Mouse (Mus musculus): ENCODE measurements around the gene Hras. TPM values are rescaled to one million over a fixed set of nuclear protein-coding genes. Genes with fewer than 3 reads are reported as not detected.
A peak's percentile ranks its signal among the peaks of the same experiment; 100 is the strongest.

Hras gene
- polyA plus RNA-seq, 2 experiments, result 66.8 to 84.4 TPM

- DNase-seq (ENCODE audit: low read depth in 3 of 3, low spot score in 3 of 3) (peak; percentile 70 to 82 (median 74)), ATAC-seq (ENCODE audit: insufficient read depth) (peak; percentile 89)
- TF ChIP-seq EP300 (IDR thresholded peaks at IDR 0.05; ENCODE audit: low read depth) (no peak), CTCF (IDR thresholded peaks at IDR 0.05; ENCODE audit: low read depth) (no peak; the same call in 1 of the 2 replicates)
- H3K27ac ChIP-seq, result peak within 1 kb of the TSS; percentile 28
- 2% methylated on average over 55 of the region's 55 CpGs for WGBS (ENCODE audit: insufficient replicate concordance)
- H3K9me3 ChIP-seq (ENCODE audit: control insufficient read depth, low read length), result no peaks in the 10 kb centered on the region
- peaks cover 37 to 43% of the 10 kb centered on the region in 2 experiments for H3K4me1 ChIP-seq (replicated peaks; ENCODE audit: control insufficient read depth in 2 of 2, insufficient read depth in 2 of 2, low read length in 1 of 2)
- peak within 1 kb of the TSS; percentile 65 for H3K9ac ChIP-seq (replicated peaks)
- H3K36me3 ChIP-seq (replicated peaks; ENCODE audit: control insufficient read depth, insufficient read depth, low read depth), result no peaks in the 10 kb centered on the region
- H3K4me2 ChIP-seq (ENCODE audit: low read depth), result peak within 1 kb of the TSS; percentile 79
- H3K27me3 ChIP-seq (ENCODE audit: control insufficient read depth, insufficient read depth, low read length), result no peaks in the 10 kb centered on the region
- peak within 1 kb of the TSS; percentile 58 to 73 for H3K4me3 ChIP-seq (ENCODE audit: insufficient read depth in 1 of 2, low read depth in 2 of 2, low read length in 2 of 2)
Measured at GRCm38 (mm10) chr7:141172116-141173006, 21.4 kb downstream of the Hras start, which contains the start of gene Rnh1. TSS of gene Rnh1 (minus strand) at chr7:141172857.

DNA sequence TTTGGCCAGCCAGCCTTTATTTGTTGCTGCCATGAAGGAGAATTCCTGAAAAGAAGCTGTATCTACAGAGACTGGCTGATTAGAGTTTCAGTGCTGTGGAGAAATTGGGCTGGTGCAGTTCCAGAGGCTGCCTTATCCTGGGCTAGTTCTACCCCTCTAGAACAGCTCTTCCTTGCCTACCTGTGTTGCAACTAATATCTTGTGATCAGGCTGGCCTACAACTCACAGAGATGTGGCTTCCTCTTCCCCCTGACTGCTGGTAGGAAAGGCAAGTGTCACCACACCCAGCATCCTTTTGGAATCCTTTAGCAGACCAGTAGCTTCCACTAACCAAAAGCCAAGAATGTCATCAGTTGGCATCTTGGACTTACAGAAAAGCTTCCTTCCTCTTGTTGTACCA, 23.9 kb downstream of the Hras start:
- no peaks in the 10 kb centered on the region for H3K36me3 ChIP-seq (replicated peaks; ENCODE audit: control insufficient read depth, insufficient read depth, low read depth)
- no peaks in the 10 kb centered on the region for H3K9me3 ChIP-seq (ENCODE audit: control insufficient read depth, low read length)
- DNase-seq (ENCODE audit: low read depth in 3 of 3, low spot score in 3 of 3) (no peak), ATAC-seq (ENCODE audit: insufficient read depth) (no peak)
- H3K27ac ChIP-seq, result no peak overlapping the region; the same call in none of the 2 replicates
- TF ChIP-seq EP300 (IDR thresholded peaks at IDR 0.05; ENCODE audit: low read depth) (no peak), CTCF (IDR thresholded peaks at IDR 0.05; ENCODE audit: low read depth) (no peak)
- peaks cover 40 to 46% of the 10 kb centered on the region in 2 experiments for H3K4me1 ChIP-seq (replicated peaks; ENCODE audit: control insufficient read depth in 2 of 2, insufficient read depth in 2 of 2, low read length in 1 of 2)
- H3K4me2 ChIP-seq (ENCODE audit: low read depth), result no peak overlapping the region
- no peaks in the 10 kb centered on the region for H3K27me3 ChIP-seq (ENCODE audit: control insufficient read depth, insufficient read depth, low read length)
- no peak overlapping the region for H3K9ac ChIP-seq (replicated peaks)
- no peak overlapping the region for H3K4me3 ChIP-seq (ENCODE audit: insufficient read depth in 1 of 2, low read depth in 2 of 2, low read length in 2 of 2)

DNA sequence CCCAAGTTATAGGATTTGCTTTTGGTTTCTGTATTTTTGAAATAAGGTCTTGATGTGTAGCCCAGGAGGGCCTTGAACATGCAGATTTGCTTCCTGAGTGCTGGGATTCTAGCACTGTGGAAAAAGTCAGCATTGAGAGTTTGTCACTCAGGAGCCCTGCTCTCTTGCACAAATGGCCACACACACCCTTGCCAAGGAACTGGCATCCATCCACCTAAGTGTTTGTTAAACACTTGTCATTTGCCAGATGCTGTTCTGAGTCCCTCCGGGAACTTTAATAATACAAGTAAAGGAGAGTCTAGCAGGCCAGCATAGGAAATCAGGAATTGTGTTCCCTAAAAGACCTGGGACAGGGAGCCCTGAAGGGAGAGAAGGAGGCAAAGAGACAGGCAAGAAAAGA, 24.5 kb downstream of the Hras start:
- no peak for ATAC-seq (ENCODE audit: insufficient read depth)
- Histone ChIP-seq H3K27ac (no peak overlapping the region), H3K27me3 (ENCODE audit: control insufficient read depth, insufficient read depth, low read length) (no peaks in the 10 kb centered on the region), H3K4me1 (replicated peaks; ENCODE audit: control insufficient read depth in 2 of 2, insufficient read depth in 2 of 2, low read length in 1 of 2) (peaks cover 40 to 46% of the 10 kb centered on the region in 2 experiments), H3K9me3 (ENCODE audit: control insufficient read depth, low read length) (no peaks in the 10 kb centered on the region), H3K4me3 (ENCODE audit: insufficient read depth in 1 of 2, low read depth in 2 of 2, low read length in 2 of 2) (no peak overlapping the region), H3K36me3 (replicated peaks; ENCODE audit: control insufficient read depth, insufficient read depth, low read depth) (no peaks in the 10 kb centered on the region), H3K4me2 (ENCODE audit: low read depth) (peak overlapping the region; percentile 82), H3K9ac (replicated peaks) (no peak overlapping the region)
- TF ChIP-seq CTCF (IDR thresholded peaks at IDR 0.05; ENCODE audit: low read depth), result no peak
- no peak for TF ChIP-seq EP300 (IDR thresholded peaks at IDR 0.05; ENCODE audit: low read depth)
- no peak for DNase-seq (ENCODE audit: low read depth in 3 of 3, low spot score in 3 of 3)
- 91% methylated on average over 1 of the region's 1 CpGs for WGBS (ENCODE audit: insufficient replicate concordance)

- TF ChIP-seq CTCF (IDR thresholded peaks at IDR 0.05; ENCODE audit: low read depth), result no peak
- no peak for TF ChIP-seq EP300 (IDR thresholded peaks at IDR 0.05; ENCODE audit: low read depth)
- Histone ChIP-seq H3K9ac (replicated peaks) (peak overlapping the region; percentile 69), H3K27ac (peak overlapping the region; percentile 70), H3K4me1 (replicated peaks; ENCODE audit: control insufficient read depth in 2 of 2, insufficient read depth in 2 of 2, low read length in 1 of 2) (peaks cover 40 to 46% of the 10 kb centered on the region in 2 experiments), H3K27me3 (ENCODE audit: control insufficient read depth, insufficient read depth, low read length) (no peaks in the 10 kb centered on the region), H3K4me3 (ENCODE audit: insufficient read depth in 1 of 2, low read depth in 2 of 2, low read length in 2 of 2) (peak overlapping the region; percentile 67 to 73), H3K4me2 (ENCODE audit: low read depth) (peak overlapping the region; percentile 82), H3K9me3 (ENCODE audit: control insufficient read depth, low read length) (no peaks in the 10 kb centered on the region), H3K36me3 (replicated peaks; ENCODE audit: control insufficient read depth, insufficient read depth, low read depth) (peaks cover 3% of the 10 kb centered on the region)
- DNase-seq (ENCODE audit: low read depth in 3 of 3, low spot score in 3 of 3) (peak; percentile 66 to 79 (median 66)), ATAC-seq (ENCODE audit: insufficient read depth) (peak; percentile 50)
- WGBS (ENCODE audit: insufficient replicate concordance), result under 1% methylated on average over 22 of the region's 22 CpGs
Measured at GRCm38 (mm10) chr7:141168518-141168953, 25.3 kb downstream of the Hras start.

DNA sequence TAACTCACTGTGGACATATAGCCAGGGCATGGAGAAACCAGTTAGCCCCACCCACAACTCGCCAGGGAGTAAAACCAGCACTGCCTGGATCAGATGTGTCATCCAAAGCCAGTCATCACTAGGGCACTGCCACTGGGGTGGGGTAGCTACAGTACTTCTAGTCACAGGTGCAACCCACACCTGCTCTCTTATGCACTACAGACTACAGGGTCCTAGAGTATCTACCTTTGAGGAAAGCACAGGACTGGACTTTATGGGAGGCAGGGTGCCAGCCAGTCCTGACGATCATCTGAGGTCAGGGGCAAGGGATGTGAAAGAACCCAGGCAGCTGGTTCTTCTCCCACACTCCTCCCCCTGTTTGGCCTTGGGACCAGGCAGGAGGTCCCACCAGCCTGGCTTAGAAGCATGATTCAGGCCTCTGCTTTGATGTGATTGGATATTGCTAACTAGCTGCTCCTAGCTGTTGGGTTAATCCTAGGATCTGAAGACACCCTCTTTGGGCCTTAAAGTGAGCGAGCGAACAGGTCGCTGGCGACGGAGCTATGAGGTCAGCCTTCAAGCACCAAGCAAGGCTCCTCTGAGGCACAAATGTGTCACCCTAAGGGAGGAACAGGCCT, 25.8 kb downstream of the Hras start:
- H3K9ac ChIP-seq (replicated peaks), result peak overlapping the region; percentile 69
- peak overlapping the region; percentile 70 for H3K27ac ChIP-seq
- peak overlapping the region; percentile 67 to 73 for H3K4me3 ChIP-seq (ENCODE audit: insufficient read depth in 1 of 2, low read depth in 2 of 2, low read length in 2 of 2)
- DNase-seq (ENCODE audit: low read depth in 3 of 3, low spot score in 3 of 3) (peak in 2 of 3 experiments; percentile 41 to 54), ATAC-seq (ENCODE audit: insufficient read depth) (peak; percentile 14; the same call in 1 of the 2 replicates)
- WGBS (ENCODE audit: insufficient replicate concordance), result 9% methylated on average over 7 of the region's 7 CpGs
- no peaks in the 10 kb centered on the region for H3K9me3 ChIP-seq (ENCODE audit: control insufficient read depth, low read length)
- no peak for TF ChIP-seq CTCF (IDR thresholded peaks at IDR 0.05; ENCODE audit: low read depth)
- no peak for TF ChIP-seq EP300 (IDR thresholded peaks at IDR 0.05; ENCODE audit: low read depth)
- no peaks in the 10 kb centered on the region for H3K27me3 ChIP-seq (ENCODE audit: control insufficient read depth, insufficient read depth, low read length)
- H3K4me2 ChIP-seq (ENCODE audit: low read depth), result peak overlapping the region; percentile 82
- H3K36me3 ChIP-seq (replicated peaks; ENCODE audit: control insufficient read depth, insufficient read depth, low read depth), result peaks cover 8% of the 10 kb centered on the region
- H3K4me1 ChIP-seq (replicated peaks; ENCODE audit: control insufficient read depth in 2 of 2, insufficient read depth in 2 of 2, low read length in 1 of 2), result peaks cover 37 to 42% of the 10 kb centered on the region in 2 experiments

All from liver, embryonic 14.5 days (tissue).